Mouse (Mus musculus) ES-CJ7 (cell line): ENCODE data around the gene Setd7.

ENCODE experiments used
- DNase-seq: peaks from one replicate; pipeline ENCODE4 v3.0.0; 2011; ENCODE audit warnings: low read depth, low spot score

The Setd7 gene

GRCm38 (mm10) chr3:51475706-51476105 is 85.0 kb downstream of the Setd7 start:
- DNase-seq: no peak

GRCm38 (mm10) chr3:51468530-51468929 is 92.1 kb downstream of the Setd7 start:
- DNase-seq: no peak
